23 mouse cellular contexts compared by ENCODE assay signal in genomic region chr5:107173483-107173882, GRCm38 (mm10).
"Had no signal": no experiment of that assay in that cellular context is flagged by ENCODE, and none has a peak within 500 bp of the region (broad histone marks: within the 10 kb centered on the region; RNA-seq: fewer than 3 reads in every experiment).

No protein-coding gene starts in this region.

- H3K4me2 ChIP-seq: intestine, embryonic 15.5 days; kidney, embryonic 15.5 days; limb, embryonic 12.5 days; limb, embryonic 15.5 days; midbrain, embryonic 13.5 days; neural tube, embryonic 13.5 days had no signal

- DNase-seq: kidney, adult 11 months; kidney, adult 8-10 months; kidney, postnatal 10 days; kidney, postnatal 36 days; layer of hippocampus, postnatal 36 days; left cerebral cortex, postnatal 4 days; lung, adult 2 months; lung, postnatal 14 days; lung, postnatal 4 days; retina, postnatal 1 day; thymus, adult 2 months; thymus, postnatal 14 days; thymus, postnatal 4 days had no signal

- H3K9ac ChIP-seq: intestine, embryonic 15.5 days; kidney, embryonic 15.5 days; limb, embryonic 12.5 days; limb, embryonic 15.5 days; midbrain, embryonic 13.5 days; neural tube, embryonic 13.5 days had no signal

- H3K36me3 ChIP-seq: intestine, embryonic 15.5 days; kidney, embryonic 15.5 days; limb, embryonic 12.5 days; limb, embryonic 15.5 days; midbrain, embryonic 10.5 days; midbrain, embryonic 13.5 days; neural tube, embryonic 13.5 days had no signal

- H3K9me3 ChIP-seq: intestine, embryonic 15.5 days; kidney, embryonic 15.5 days; limb, embryonic 12.5 days; limb, embryonic 15.5 days; megakaryocyte, embryonic 14.5 days; midbrain, embryonic 10.5 days; midbrain, embryonic 13.5 days; neural tube, embryonic 13.5 days had no signal

- H3K4me3 ChIP-seq: intestine, embryonic 15.5 days; kidney, embryonic 15.5 days; limb, embryonic 12.5 days; limb, embryonic 15.5 days; megakaryocyte, embryonic 14.5 days; midbrain, embryonic 10.5 days; midbrain, embryonic 13.5 days; myocyte; neural tube, embryonic 13.5 days had no signal

- H3K27ac ChIP-seq: intestine, embryonic 15.5 days; kidney, embryonic 15.5 days; limb, embryonic 12.5 days; limb, embryonic 15.5 days; midbrain, embryonic 10.5 days; midbrain, embryonic 13.5 days; neural tube, embryonic 13.5 days had no signal

- ATAC-seq: intestine, embryonic 15.5 days; midbrain, embryonic 13.5 days; midbrain, embryonic 16.5 days had no signal

- H3K27me3 ChIP-seq: intestine, embryonic 15.5 days; kidney, embryonic 15.5 days; limb, embryonic 12.5 days; limb, embryonic 15.5 days; megakaryocyte, embryonic 14.5 days; midbrain, embryonic 13.5 days; neural tube, embryonic 13.5 days had no signal
